Mouse (Mus musculus) spleen, adult 2 months (tissue): ENCODE measurements at regions not wholly inside any gene's neighbourhood (a gene's known extent, or its start where the extent isn't known, plus 50 kb on each side); places are given as distances from the start of the nearest gene placed in this dataset.

ENCODE experiments used
- CTCF ChIP-seq: fragments of 200-500 bp; IDR thresholded peaks from 2 replicates; pipeline ENCODE4 v1.5.1; 2011; ENCODE audit warnings: mild to moderate bottlenecking, inconsistent platforms; ENCODE audit not compliant: insufficient read depth, insufficient read length, insufficient replicate concordance; ENCODE audit errors: extremely low read depth
- POLR2A ChIP-seq: fragments of 200-500 bp; IDR thresholded peaks from 2 replicates; pipeline ENCODE4 v1.6.1; 2011; ENCODE audit warnings: low read depth, low read length, inconsistent platforms

- TF ChIP-seq CTCF, result no peak
- no peak for TF ChIP-seq POLR2A
These were observed 313.4 kb downstream of the Gm11011 start for GRCm38 (mm10) chr2:169274101-169274500.
